Mouse (Mus musculus): ENCODE data around the gene 4921536K21Rik. TPM values are rescaled to one million over a fixed set of nuclear protein-coding genes. Genes with fewer than 3 reads are reported as not detected.

Gene 4921536K21Rik
- total RNA-seq, 1 experiment from 2014 or later: 0.82 TPM

DNA sequence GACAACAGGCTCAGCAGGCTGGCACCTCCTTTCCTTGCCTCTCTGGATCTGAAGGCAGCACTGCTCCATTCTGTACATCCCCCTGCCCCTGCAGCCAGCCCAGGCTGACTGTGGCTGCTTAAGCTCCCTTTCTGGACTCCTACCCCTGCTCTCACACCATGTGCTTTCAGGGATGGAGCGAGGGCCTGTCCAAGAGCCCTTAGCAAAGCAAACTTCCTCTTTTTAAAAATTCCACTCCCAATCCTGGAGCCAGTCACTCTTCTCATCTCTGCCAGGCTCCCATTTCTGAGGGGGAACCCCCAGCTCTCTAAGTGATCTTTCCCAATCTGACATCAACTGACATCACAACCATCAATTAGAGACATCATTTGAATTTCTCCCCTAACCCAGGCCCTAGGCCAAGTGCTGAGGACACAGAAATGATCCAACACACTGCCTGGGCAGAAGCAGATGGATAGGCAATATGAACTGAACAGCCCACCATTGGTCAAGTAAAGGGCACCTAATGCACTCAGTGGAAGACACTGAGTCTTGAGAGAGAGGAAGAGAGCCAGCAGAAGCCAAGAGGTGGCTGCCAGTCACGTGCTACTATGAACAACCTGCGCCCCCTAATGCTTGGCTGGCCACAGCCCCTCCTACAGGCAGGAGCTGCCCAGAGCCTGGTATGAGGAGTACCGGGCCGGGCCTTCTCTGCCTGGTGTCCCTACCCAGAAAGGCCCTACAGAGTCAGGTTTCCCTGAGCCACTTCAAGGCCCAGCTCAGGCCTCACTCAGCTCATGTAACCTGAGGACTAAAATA is 15.8 kb upstream of the 4921536K21Rik start:
- DNase-seq: no peak

GRCm38 (mm10) chr11:3909236-3909635 is 14.3 kb upstream of the 4921536K21Rik start:
- DNase-seq: no peak

GRCm38 (mm10) chr11:3905446-3905845 is 10.5 kb upstream of the 4921536K21Rik start:
- peak; percentile 49 for DNase-seq

GRCm38 (mm10) chr11:3904673-3905072 is 9.8 kb upstream of the 4921536K21Rik start:
- DNase-seq: no peak

- DNase-seq: peak; percentile 76
Measured at GRCm38 (mm10) chr11:3903046-3903445, 8.1 kb upstream of the 4921536K21Rik start.

GRCm38 (mm10) chr11:3902516-3902915 is 7.6 kb upstream of the 4921536K21Rik start:
- no peak for DNase-seq

DNA sequence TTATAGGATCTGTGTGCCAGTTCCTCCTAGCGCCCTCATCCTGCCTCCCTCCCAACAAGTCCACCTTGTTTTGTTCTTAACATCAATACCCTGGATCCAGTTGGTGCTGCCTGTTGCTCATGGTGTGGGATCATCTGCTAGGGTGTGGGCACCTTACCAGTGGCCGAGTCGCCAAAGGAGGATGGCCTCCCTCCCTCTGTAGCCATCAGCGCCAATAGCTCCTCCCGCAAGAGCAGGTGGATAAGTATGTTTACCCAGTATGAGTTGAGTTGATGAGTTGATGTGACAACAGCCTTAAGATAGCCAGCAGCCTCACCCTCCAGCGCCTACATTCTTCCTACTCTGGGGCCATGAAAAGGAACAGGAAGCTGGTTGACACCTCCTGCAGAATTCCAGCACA is 5.4 kb upstream of the 4921536K21Rik start:
- no peak for DNase-seq

- DNase-seq: no peak
Measured at GRCm38 (mm10) chr11:3895933-3896332, 1.0 kb upstream of the 4921536K21Rik start.

GRCm38 (mm10) chr11:3895458-3895857 is 560 bp upstream of the 4921536K21Rik start:
- DNase-seq: no peak

DNA sequence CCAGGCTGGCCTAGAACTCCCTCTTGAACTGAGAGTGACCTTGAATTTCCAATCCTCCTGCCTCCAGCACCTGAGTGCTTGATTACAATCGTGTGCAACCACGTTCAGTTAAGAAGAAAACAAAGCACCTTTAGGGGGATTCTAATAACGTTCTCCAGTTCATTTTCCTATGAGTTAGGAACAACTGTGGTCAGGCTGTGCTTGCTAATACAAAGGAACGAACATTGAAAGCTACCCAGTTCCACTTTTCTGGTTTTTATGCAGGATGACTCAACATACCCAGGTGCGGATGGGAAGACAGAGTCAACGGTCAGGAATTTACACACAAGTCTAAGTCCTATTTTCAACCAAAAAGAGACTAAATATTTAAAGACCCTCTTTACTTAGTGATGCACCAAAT is 928 bp downstream of the 4921536K21Rik start:
- DNase-seq: no peak

- DNase-seq: no peak
Measured at GRCm38 (mm10) chr11:3887331-3887730, 7.6 kb downstream of the 4921536K21Rik start.

DNA sequence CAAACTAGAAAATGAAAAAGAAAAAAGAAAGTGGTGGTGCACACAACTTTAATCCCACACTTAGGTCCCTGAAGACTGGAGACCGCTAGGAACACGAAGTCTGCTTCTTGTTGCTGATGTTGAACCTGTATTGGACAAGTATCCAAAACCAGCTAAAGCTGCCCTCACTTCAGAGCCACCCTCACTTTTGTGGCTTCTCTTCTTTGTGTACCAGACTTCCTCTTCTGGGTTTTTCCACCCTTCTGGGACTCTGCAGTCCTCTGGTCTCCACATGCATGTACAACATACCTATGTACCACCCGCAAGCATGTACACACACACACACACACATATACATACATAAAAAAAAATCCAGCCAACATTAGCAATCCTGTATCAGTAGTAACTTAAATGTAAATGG is 11.2 kb downstream of the 4921536K21Rik start:
- no peak for DNase-seq

- peak; percentile 77 for DNase-seq
Measured at GRCm38 (mm10) chr11:3879836-3880235, 15.1 kb downstream of the 4921536K21Rik start.

DNA sequence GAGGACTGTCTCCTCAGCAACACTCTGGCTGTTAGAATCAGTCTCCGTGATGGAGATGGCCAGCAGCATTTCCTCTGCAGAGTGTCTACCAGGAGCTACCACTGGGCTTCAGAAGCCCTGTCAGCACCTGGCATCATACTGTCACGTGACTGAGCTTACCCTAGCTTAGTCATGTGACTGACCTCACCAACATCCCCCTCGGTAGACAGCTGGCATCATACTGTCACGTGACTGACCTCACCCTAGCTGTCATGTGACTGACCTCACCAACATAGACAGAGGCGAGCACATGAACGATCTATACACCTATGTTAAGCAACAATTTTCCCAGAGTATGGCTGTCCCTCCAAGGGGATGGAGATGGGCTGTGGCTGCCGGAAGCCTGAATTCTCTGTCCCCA is 16.2 kb downstream of the 4921536K21Rik start:
- DNase-seq: no peak

DNA sequence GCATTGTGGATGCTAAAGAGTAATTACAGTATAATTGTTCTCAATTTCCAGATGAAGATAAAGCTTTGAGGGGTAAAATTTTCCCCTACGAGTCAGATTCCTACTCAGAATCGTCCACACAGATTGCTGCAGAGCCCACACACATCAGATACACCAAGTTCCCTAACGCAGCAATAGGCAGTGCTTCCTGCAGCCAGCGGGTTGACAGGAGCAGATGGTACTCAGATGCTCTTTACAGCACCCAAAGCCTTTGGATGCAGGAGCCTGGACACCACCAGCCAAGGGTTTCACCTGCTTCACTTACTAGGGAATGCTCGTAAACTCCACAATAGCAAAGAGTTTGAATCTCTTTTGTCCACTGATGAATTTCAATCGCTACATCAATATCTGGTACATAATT is 18.5 kb downstream of the 4921536K21Rik start:
- DNase-seq: no peak

DNA sequence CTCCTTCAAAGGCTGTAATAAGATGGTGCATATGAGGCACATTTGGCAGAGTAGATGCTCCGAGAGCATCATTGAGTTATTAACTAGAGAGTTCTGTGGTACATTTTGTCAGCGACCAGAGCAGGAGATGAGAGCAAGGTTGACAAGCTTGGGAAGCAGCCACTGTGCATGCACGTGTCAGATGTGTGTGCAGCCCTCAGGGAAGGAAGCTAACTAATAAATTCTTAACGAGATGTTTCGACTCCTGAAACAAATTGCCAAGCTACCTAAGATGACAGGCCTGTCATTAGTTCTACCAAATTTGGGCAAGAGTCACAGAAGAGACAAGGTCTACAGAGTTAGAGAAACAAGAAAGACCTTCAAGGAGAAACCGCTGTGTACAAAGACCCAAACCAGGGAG is 30.6 kb downstream of the 4921536K21Rik start:
- DNase-seq: no peak

DNA sequence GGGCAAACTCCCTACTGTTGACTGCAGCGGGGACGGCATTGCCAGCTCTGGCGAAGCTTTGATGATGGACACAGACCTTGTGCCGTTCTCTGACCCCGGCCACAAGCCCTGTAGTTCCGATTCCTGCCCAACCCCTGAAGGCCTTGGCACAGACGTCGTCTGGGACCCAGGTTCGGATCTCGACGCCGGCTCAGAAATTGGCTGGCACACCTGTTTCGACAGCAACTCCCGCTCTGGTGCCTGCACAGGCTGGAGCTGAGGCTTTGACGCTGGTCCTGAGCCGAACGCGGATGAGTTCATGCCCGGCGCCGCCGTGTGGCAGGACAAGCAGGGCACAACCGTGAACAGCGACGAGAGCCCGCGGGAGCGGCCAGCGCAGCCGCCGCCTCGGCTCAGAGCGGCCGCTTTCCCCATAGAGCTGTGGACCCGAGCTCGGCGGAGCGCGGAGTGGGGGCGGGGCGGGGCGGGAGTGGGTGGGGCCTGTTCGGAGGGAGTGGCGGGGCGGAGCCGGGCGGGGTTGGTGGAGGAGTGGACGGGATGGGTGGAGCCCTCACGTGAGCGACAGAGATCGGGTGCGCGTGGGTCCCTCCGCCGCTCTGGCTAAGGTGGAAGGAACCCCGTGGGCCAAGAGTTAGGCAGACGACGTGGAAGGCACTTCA is 31.3 kb downstream of the 4921536K21Rik start, which contains the start of gene Osbp2:
Osbp2 (minus strand) TSS at position 450 of the 659 bp plus-strand sequence.
- peak; percentile 85 for DNase-seq

- DNase-seq: no peak
Measured at GRCm38 (mm10) chr11:3862661-3863453, 32.0 kb downstream of the 4921536K21Rik start.

DNA sequence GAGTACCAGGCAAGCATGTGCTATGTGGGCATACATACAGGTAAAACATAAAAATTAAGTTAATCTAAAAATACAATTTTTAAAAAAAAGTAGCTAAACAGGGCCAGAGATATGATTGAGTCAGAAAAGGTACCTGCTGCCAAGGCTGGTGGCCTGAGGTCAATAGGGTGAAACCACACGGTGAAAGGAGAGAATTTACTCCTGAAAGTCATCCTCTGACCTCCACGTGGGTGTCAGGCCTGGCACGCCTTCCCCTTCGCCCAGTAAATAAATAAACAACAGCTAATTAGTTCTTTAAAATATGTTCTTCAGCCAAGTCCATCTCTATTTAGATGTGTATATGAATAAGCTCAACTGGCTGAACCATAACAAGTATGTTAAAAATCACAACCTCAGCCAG is 34.5 kb downstream of the 4921536K21Rik start:
- DNase-seq: no peak

- no peak for DNase-seq
Measured at GRCm38 (mm10) chr11:3859778-3860177, 35.1 kb downstream of the 4921536K21Rik start.

- no peak for DNase-seq
Measured at GRCm38 (mm10) chr11:3857902-3858301, 37.0 kb downstream of the 4921536K21Rik start.

- DNase-seq: no peak
Measured at GRCm38 (mm10) chr11:3855846-3856245, 39.1 kb downstream of the 4921536K21Rik start.

GRCm38 (mm10) chr11:3854156-3854555 is 40.7 kb downstream of the 4921536K21Rik start:
- no peak for DNase-seq
